Mouse (Mus musculus) layer of hippocampus, adult 9-10 months (tissue): ENCODE measurements around the gene Tmem63a.
"Not testable (repeated sequence)": the region's sequence is repeated elsewhere in the genome, so short reads cannot be mapped to it uniquely, and the experiment has no call there.

Source experiments
- DNase-seq: peaks from one replicate; pipeline ENCODE4 v3.0.0; 2022; ENCODE audit warnings: low spot score

The Tmem63a gene

DNA sequence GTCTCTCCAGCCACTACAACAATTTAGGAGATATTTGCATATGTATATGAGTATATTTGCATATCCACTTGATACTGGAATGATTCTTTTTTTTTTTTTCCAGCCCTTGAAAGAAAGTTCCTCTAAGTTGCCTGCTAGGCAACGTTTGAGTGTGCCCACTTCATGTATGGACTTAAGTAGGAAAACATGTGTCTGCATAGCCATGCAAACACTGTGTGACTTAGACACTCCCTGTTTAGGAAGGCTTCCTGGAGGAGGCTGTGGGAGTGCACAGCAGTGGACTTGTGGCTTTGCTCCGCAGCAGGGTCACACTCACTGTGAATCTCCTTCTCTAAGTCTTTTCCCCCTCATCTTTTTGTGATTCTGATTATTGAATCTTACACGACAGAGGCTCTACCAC is 16.7 kb downstream of the Tmem63a start:
- DNase-seq = no peak

- DNase-seq = no peak
These were observed 23.6 kb downstream of the Tmem63a start for GRCm38 (mm10) chr1:180965786-180966185.

- no peak for DNase-seq
These were observed 24.4 kb downstream of the Tmem63a start for GRCm38 (mm10) chr1:180966542-180966941.

DNA sequence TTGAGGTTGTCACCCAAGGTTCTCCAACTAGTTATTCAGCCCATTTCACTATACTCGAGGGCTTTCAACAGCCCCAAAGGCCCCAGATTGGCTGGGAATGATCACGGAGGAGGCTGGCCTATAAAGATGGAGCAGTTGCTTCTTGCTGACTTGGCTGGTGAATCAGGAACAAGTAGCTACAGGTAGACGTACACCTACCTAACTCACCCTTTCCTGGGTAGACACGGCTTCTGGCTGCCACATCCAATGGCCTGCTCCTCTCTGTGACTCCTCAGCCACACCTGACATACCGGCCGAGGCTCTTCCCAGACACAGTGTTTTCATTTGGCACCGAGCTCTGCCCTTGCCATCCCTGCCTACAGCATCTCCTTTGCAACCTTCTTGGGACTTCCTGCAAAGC is 25.1 kb downstream of the Tmem63a start:
- DNase-seq = no peak

DNA sequence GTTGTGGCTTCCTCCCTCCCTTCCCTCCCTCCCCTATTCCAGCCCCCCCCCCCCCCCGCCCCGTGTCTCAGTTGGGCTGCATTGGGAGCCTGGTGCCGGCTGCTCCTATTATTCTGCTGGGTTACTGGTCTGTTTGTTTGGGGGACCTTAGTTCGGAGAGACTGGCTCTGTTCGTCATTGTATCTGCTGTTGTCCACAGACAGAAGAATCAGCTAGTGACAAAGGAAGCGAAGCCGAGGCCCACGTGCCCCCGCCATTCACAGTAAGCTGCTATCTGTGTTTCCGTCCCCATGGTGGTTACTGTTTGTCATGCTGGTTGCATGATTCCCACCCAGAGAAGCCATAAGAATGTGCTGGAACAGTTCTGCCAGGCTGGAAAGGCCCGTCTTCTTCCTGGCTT is 30.8 kb downstream of the Tmem63a start:
- DNase-seq = no peak

- DNase-seq = peak; percentile 59
These were observed 32.1 kb downstream of the Tmem63a start for GRCm38 (mm10) chr1:180974126-180974746.

GRCm38 (mm10) chr1:180976110-180976679 is 34.1 kb downstream of the Tmem63a start:
- DNase-seq = no peak

- DNase-seq = no peak
These were observed 37.5 kb downstream of the Tmem63a start for GRCm38 (mm10) chr1:180979484-180980251.

DNA sequence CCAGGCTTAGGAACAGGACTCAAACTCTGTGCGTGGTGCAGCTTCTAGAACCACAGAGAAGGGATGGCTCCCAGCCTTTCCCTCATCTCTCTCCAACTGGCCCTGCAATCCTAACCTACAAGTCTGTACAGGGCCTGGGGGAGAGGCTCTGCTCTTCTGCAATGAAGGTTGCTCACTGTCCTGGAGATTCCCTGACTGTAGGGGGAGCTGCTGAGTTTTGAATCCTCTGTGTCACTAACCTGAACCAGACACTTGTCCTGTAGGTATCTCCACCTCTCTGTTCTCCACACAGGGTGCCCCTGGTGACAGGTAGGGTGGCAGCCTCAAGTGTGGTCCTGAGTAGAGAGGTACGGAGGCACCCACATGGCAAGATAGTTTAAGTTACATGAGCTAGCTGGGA is 38.3 kb downstream of the Tmem63a start:
- DNase-seq = no peak

DNA sequence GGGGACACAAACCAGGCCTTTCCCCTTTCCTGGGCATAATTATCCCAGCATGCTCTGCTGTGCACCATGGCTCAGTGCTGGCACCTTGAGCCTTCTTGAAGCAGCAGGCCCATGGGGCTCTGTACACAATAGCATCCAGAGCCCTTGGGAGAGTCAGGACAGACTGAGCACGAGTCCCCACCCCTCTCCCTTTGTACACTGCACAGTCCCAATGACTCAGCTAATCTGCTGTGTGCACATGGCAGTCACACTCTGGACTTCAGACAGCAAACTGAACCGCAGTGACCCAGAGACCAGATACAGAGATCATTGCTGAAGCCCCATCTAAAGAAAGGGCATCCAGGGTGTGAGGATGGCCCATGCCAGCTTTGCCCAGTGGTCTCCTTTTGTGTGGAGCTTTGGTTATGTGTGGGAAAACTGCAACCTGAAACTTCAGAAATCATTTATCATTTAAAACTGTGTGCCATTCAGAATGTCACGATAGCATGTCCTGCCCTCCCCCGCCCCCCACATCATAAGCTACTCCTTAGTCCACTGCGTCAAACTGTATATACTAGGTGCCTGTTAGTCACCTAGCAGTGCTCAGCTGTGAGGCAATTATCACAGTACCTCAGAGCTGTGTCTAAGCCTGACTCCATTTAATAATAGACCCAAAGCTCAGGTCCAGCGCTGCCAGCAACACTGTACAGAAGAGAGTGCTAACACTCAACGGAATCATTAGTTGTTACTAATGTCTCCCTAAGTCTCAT is 39.3 kb downstream of the Tmem63a start:
- not testable (repeated sequence) for DNase-seq

GRCm38 (mm10) chr1:180986701-180987100 is 44.6 kb downstream of the Tmem63a start:
- no peak for DNase-seq

DNA sequence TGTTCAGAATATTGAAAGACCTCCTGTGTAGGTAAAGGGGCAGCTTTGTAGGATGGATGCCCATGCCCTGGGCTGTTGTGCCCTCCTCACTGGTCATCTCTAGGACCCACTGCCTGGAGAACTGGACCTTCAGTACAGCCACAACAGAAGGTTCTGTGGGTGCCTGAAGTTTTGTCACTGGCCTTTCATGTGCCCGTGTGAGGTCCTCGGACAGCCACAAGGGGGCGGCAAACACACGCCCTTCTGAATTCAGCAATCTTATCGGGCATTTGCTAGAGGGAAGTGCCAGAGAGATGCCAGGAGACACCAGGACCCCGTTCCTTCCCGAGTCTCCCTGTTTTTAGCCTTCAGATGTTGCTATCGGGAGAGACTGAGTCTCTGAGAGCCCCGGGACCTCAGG is 45.6 kb downstream of the Tmem63a start:
- DNase-seq = peak; percentile 29

GRCm38 (mm10) chr1:180990671-180991070 is 48.5 kb downstream of the Tmem63a start:
- DNase-seq = no peak

GRCm38 (mm10) chr1:180992142-180992541 is 50.0 kb downstream of the Tmem63a start:
- DNase-seq = peak; percentile 61

DNA sequence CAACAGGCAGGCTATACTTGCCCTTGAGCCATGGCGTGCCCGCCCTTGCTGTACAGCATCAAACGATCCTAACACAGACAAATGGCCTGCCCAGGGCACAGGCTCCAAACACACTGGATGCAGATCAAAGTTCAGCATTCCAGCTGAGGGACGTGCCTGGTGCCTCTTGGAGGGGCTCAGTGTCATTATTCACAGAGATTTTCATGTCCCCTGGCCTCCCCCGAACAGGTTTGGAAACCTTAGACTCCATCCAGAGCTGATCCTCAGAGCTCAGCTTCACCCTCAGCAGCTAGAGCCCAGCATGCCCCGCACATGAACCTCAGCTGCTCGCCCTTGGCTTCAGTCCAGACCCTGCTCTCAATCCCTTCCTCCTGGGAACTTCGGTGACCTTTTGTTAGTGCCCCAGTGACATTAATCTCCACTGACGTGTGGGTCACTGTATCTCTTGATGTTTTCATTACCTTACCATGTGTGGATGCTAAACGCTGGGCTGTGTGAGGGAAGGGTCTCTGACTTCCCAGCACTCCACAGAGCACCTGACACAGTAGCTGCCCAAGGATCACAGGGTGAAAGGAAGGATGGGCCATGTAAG is 58.5 kb downstream of the Tmem63a start:
- DNase-seq = no peak

DNA sequence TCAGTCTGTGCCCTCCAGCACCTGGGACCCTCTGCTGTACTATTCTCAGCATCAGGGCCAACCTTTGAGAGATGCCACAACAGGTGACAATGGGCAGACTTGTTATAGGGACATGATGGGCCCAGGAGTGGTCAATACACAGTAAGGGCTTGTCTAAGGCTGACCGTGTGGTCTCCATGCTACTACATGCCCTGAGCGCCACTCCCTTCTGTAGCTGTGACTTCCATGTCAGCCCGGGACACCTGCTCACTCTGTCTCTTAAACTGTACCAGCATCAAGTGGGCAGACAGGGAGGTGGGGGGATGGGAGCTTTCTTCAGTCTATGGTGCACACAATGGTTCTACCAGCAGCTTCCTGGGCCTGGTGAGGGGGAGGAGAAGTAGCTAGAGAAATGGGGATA is 59.1 kb downstream of the Tmem63a start:
- DNase-seq = no peak

- no peak for DNase-seq
These were observed 59.5 kb downstream of the Tmem63a start for GRCm38 (mm10) chr1:181001621-181002020.

DNA sequence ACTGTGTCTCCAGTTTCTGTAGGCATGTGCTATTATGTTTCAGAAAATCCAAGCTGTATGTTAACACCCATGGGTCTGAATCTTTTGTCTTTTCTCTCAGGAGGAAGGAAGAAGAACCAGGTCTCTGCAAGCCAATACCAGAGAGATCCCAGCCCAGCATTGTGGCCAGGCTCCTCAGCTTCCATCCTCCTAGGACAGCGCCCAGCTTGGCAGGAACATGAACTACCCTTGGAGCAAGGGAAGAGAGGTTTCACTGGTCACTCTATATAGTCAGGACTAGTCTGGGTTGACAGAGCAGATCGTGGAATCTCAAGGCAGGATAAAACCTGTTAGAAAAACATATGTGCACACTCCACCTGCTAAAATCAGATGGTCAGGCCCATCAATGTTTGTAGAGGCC is 61.6 kb downstream of the Tmem63a start:
- no peak for DNase-seq

GRCm38 (mm10) chr1:181005331-181005730 is 63.2 kb downstream of the Tmem63a start:
- no peak for DNase-seq

DNA sequence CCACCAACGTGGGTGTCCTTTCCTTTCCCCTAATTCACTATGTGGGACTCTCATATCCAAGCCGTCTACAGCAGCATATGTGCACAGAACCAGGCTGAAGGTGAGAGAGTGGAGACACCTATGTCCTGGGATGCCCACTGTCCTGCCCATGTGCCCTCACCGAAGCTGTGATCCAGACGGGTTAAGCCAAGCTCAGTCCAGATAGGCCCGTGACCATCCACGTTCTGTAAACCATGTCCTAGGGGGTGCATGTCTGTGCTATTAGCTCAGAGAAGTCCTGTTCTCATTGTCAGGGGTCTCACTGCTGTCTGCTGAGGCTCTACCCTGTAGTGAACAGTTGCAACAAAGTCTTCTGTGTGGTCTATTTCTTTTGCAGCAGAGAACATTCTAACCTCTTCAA is 65.7 kb downstream of the Tmem63a start:
- no peak for DNase-seq

DNA sequence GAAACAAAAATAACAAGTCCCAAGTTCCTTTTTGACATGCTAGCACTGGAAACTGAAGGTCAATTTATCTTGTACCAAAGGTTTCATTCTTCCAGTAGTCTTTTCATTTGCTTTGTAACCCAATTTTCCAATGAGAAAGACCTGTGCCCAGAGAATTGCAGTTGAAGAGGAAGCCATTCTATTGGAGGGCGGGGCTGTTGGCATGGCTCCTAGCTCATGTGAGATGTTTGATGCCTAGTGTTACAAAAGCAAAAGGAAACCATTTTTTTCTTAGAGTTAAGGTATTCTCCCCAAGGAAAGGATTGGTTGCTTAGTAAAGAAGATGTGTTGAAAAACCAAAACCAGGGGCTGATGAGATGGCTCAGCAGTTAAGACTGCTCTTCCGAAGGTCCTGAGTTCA is 66.1 kb downstream of the Tmem63a start:
- no peak for DNase-seq

- no peak for DNase-seq
These were observed 67.0 kb downstream of the Tmem63a start for GRCm38 (mm10) chr1:181009011-181009590.
